Mouse (Mus musculus) ovary, postnatal 36 days (tissue): Measurements from ENCODE around the gene Gzf1.

Experiments
- DNase-seq: peaks from one replicate; pipeline ENCODE4 v3.0.0; 2022; ENCODE audit warnings: low spot score, mixed read lengths

The Gzf1 gene

GRCm38 (mm10) chr2:148706409-148707201 lies 25.8 kb downstream of the Gzf1 start:
- DNase-seq: no peak

DNA sequence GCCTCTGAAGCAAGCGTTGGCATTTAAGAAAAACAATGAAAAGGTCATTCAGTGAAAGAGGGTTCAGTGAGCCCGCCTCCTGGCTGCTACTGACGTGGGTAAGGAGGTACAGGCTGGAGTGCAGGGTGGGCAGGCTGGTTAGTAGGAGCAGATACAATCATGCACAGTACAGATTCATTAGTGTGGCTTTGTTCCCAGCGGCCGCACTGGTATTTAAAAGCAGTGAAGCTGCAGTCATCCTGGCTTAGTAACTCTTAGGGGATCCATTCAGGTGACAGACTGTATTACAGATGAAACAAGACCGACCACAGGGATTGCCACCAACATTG lies 26.3 kb downstream of the Gzf1 start:
- no peak for DNase-seq

GRCm38 (mm10) chr2:148712326-148712725 lies 31.5 kb downstream of the Gzf1 start:
- no peak for DNase-seq

GRCm38 (mm10) chr2:148717072-148717471 lies 36.2 kb downstream of the Gzf1 start:
- no peak for DNase-seq

DNA sequence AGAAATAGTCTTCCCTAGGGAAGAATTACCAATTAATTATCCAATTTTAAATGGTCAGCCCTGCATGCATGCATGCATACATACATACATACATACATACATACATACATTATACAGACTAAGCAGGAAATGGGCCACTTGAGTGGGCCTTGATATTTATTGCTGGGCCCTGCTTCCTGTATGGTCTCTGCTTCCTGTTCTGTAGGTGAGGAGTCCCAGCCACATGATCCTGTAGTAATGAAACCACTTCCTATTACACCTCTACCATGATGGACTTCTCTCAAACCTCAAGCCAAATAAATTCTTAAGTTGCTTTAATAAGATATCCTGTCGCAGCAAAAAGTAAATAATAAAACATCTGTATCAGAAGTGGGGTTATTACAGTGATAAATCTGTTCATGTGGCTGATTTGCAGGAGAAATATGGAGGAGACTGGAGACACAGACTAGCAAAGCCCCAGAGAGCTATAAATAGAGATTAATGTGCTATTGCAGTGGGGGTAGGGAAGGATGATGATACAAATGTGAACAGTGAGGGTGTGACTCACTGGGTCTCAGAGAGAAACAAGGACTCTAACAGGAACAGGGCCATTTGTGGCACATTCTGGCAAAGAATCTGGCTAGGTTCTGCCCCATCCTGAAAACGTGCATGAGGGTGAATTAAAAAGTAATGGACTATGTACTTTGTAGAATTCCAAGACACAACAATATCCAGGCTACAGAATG lies 38.6 kb downstream of the Gzf1 start:
- DNase-seq: no peak

DNA sequence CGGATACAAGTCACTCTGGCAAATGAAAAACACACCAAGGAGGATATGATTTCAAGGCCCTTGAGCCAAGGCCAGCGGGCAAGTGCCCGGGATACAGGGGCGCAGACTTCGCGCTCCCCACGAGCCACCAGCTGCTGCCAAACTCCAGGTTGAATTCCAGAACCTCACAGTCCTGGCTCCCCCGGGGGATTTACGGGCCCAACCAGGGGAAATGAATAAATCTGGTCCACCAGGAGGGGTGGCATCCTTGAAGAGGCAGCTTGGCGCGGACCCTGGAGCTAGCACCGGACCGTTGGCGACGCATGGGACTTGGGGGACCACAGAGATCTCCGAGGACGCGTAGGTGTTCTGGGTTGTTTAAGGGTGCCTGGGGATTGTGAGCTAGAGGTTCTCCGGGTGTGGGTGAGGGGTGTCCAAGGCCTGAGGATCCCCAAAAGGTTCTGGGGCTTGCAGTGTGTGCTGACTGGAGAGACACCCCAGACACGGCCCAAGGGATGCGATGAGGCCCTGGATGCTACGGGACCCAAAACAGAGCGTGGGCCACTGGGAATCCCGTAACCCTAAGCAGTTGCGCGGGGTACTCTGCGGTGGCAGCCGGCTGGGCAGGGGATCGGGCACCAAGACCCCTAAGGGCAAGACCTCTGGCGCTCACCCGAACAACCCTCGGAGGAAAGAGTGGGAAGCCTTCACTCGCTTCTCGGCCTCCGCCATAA lies 50.9 kb downstream of the Gzf1 start:
- DNase-seq: peak; percentile 28

- DNase-seq: peak; percentile 93
These were observed 51.6 kb downstream of the Gzf1 start, which contains the start of gene Napb for GRCm38 (mm10) chr2:148732327-148733000. Gene Napb (minus strand): TSS chr2:148732467.
